Mouse (Mus musculus) adrenal gland, postnatal 14 days (tissue): ENCODE results near the gene Mex3a. TPM values are rescaled to one million over a fixed set of nuclear protein-coding genes. Genes with fewer than 3 reads are reported as not detected.

ENCODE experiments used
- DNase-seq: peaks from one replicate; pipeline ENCODE4 v3.0.0; 2021; ENCODE audit warnings: mixed read lengths
- total RNA-seq: library from RNA; stranded (reverse); gene quantifications from 2 replicates; pipeline ENCODE4 v1.2.3, GENCODE M21; 2021

Mex3a gene
- total RNA-seq, 1 experiment from 2014 or later: 4.4 TPM

- DNase-seq: no peak
These were observed 12.9 kb downstream of the Mex3a start for GRCm38 (mm10) chr3:88544955-88545591.

GRCm38 (mm10) chr3:88546674-88547418 is 14.7 kb downstream of the Mex3a start:
- no peak for DNase-seq

GRCm38 (mm10) chr3:88548180-88548917 is 16.2 kb downstream of the Mex3a start, which contains the start of gene Rab25:
Rab25 (minus strand) TSS chr3:88548300.
- no peak for DNase-seq

DNA sequence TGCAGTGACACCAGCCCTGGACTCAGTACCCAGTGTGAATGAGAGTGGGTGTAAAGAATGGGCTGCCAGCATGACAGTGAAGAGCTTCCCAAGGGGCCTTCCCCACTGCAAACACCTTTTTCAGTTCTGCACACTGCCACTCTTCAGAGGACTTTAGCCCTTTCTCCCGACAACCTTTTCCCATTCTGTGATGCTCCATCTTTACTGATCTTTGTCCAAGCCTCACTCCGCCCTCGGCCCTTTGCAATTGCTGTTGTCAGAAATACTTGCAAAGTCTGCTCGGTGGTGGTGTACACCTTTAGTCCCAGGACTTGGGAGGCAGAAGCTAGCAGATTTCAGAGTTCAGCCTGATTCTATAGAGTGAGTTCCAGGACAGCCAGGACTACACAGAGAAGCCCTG is 19.4 kb downstream of the Mex3a start:
- DNase-seq: no peak

GRCm38 (mm10) chr3:88552082-88552645 is 20.0 kb downstream of the Mex3a start:
- no peak for DNase-seq

DNA sequence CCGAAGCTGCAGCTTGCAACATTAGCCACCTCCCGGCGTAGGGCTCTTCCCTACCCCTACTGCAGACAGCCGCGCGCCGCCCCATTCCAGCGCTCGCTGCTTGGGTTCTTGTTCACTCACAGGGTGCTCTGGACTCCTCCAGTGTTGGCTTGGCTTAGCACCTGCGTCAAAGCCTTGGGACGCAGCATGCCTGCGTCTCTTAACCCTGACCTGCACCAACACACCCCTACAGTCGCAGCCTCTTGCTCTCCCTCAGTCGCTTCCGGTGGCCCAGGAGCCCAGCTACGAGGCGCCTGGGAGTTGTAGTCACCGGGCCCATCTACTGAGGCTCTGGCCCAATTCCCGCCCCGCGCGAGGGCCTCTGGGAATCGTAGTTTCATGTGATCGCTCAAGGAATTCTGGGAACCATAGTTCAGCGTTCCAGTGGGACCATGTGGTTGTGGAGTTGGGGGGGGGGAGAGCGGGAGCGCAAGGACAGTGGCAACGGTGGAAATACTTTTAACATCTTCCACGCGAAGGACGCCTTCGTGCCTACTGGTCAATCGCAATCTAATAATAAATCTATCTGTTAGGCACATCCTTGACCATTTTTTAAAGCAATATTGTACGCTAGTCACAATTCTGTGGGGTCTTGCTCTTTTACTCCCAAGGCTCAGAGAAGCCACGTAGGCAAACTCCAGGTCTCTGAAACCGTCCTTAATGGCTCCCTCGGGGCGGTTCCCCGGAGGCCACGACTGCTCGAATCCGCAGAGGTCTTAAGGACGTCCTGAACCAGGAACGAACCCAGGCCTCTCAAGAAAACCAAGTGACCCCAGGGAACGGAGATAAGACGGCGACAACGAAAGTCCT is 20.7 kb downstream of the Mex3a start, which contains the start of gene Lamtor2:
Gene Lamtor2, minus strand, starts transcription at position 399 of the 849 bp plus-strand sequence.
- peak; percentile 99 for DNase-seq

DNA sequence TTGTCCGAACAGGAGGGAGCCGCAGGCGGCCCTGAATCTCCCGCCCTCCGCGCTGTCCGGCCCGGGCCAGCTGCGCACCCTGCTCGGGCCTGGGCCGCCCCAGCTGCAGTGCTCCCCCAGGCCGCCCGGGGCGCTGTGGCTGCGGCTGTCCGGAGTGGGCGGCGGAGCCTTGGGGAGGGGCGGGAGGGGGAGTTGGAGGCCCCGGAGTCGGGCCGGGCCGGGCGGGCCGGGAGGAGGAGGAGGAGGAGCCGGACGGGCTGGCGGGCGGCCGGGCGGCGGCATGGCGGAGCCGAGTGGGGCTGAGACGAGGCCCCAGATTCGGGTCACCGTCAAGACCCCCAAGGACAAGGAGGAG is 21.3 kb downstream of the Mex3a start, which contains the start of gene Ubqln4:
Gene Ubqln4, plus strand, starts transcription at position 234 of the 355 bp plus-strand sequence.
- DNase-seq: peak; percentile 96

- no peak for DNase-seq
These were observed 21.8 kb downstream of the Mex3a start for GRCm38 (mm10) chr3:88553880-88554586.

- no peak for DNase-seq
These were observed 22.9 kb downstream of the Mex3a start for GRCm38 (mm10) chr3:88555069-88555605.

GRCm38 (mm10) chr3:88555731-88556130 is 23.5 kb downstream of the Mex3a start:
- no peak for DNase-seq

DNA sequence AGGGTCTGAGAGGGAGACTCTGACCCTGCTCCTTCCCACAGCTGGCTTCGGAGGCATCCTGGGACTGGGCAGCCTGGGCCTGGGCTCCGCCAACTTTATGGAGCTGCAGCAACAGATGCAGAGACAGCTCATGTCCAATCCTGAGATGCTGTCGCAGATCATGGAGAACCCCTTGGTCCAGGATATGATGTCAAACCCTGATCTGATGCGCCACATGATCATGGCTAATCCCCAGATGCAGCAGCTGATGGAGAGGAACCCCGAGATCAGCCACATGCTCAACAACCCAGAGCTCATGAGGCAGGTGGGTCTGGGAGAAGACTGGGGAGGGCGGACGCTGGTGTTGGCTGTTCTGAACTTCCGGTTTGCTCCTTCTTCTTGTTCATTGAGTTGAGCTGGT is 24.4 kb downstream of the Mex3a start:
- DNase-seq: no peak

DNA sequence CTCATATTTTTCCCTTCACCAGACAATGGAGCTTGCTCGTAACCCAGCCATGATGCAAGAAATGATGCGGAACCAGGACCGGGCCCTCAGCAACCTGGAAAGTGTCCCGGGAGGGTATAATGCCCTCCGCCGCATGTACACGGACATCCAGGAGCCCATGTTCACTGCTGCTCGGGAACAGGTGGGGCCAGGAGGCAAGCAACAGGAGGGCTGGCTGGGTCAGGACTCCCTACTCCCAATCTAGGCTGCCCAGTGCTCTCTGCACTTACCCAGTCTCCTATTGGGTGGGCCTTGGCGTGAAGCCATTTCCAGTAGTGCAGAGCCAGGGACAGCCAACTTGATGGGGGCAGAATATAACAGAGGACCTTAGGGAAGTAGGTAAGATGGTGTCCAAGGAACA is 27.4 kb downstream of the Mex3a start:
- DNase-seq: no peak

GRCm38 (mm10) chr3:88561989-88562388 is 29.8 kb downstream of the Mex3a start:
- no peak for DNase-seq

DNA sequence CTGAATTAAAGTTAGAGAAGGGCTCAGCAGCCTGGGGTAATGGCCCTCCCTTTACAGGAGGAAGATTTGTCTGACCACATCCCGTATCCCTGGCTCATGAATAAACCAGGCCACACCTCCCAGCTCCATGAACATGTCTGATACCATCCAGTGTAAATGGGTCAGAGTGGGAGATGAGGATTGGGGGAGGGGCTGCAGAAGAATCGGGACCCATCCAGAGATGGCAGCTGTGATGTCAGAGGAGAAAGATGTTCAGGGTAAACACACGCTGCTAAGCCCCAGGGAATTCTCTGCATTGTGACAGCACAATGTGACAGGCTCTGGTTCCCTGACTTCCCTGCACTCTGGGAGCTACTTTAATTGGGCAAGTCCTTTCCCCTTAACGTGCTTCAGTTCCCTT is 31.2 kb downstream of the Mex3a start:
- no peak for DNase-seq

DNA sequence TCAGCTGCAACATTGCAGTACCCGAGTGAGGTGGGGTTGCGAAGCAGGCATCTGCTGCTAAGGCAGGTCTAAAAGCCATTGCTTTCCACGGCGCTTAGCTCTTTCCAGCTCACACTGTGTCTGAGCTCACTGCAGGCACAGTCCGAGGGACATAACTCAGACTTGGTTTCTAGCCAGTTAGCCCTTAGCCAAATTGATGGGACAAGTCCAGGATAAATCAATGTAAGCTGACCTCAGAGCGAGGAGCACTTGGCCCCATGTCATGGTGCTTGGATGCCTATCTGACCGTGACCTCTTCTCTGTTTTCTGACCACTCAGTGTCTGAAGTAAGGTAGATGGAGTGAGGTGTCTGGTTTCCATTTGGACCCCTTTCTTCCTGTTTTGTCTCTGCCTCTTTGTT is 31.8 kb downstream of the Mex3a start:
- DNase-seq: no peak

GRCm38 (mm10) chr3:88566116-88566515 is 33.9 kb downstream of the Mex3a start:
- no peak for DNase-seq

DNA sequence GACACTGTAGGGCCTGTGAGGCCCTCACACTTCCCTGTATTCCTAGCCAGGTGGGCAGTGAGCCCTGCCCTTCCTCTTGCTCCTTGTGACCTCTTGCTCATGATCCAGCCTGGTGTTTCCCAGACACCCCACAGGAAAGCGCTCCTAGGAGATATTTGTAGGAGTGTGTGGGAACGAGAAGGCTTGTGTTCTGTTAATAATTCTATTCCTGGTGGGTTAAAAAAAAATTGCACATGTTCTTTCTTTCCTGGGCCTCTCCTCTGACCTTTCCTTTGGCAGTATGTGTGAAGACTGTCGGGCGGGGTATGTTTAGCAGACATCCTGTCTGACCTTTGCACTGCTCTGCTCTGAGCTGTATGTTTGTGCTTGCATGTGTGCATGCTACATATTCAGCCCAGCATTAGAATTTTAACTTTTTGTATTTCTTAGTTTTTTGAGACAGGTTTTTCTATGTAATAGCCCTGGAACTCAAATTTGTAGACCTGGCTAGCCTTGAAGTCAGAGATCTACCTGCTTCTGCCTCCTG is 34.4 kb downstream of the Mex3a start:
- DNase-seq: no peak

- DNase-seq: peak; percentile 59
These were observed 35.7 kb downstream of the Mex3a start for GRCm38 (mm10) chr3:88567892-88568291.

- no peak for DNase-seq
These were observed 36.4 kb downstream of the Mex3a start for GRCm38 (mm10) chr3:88568615-88569014.

GRCm38 (mm10) chr3:88569093-88569492 is 36.9 kb downstream of the Mex3a start:
- DNase-seq: no peak
